Mouse (Mus musculus) lung, postnatal 4 days (tissue): ENCODE measurements around the gene Lrba.

Experiments used
- DNase-seq, 2 experiments: peaks; one replicate each; pipeline ENCODE4 v3.0.0; 2021

Gene Lrba

DNA sequence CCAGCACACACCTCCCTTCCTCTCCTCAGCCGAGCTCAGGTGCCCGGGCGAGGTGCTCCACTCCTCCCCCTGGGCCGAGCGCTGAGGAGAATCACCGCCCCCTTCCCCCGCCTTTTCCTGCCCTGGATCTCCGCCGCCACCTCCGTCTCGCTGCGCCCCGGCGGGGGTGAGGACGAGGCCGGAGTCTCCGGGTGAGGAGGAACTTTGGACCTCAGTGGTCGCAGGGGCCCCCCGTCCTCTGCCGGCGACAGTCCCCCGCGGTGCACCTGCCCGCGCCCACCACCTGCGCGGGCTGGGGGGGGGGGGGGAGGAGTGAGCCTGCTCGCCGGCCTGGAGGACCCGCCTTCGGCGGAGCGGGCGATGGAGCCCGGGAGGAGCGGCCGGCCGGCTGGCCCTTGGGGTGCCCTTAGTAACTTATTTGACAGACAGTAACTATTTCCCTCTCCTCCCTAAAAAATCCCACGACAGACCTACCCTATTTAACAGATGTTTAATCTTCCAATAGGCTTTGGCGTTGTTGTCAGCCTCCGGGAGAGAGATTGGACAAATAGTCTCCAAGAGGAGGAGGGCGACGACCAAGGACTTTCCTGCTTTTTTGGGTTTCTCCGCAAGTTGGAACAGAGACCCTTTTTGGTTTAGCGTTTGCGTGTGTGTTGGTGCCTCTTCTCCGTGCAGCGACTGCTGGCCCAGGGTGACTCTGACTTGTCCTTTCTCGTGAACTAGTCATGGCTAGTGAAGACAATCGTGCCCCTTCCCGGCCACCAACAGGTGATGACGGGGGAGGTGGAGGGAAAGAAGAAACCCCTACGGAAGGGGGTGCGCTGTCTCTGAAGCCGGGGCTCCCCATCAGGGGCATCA lies at the start of gene Lrba:
Gene Lrba, plus strand, starts transcription at position 117 of the 858 bp plus-strand sequence.
- DNase-seq: peak; percentile 83 to 85

DNA sequence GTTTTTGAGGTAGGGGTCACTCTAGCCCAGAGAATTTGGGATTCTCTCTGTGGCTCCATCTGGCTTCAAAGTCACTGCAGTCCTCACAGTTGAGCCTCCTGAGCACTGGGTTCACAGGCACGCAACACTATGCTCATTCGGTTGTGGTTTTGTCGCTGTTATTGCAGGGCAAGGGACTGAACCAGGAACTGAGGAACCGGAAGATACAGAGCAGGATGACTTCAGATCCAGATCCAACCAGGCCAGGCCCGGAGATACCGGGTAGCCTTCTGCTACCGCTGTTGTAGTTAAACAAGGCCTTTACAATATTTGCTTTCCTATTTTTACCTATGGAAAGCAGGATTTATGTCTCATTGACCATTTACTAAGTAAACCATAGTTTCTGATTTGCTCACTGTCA lies 44.8 kb upstream of the Lrba start:
- no peak for DNase-seq

GRCm38 (mm10) chr3:86181107-86181506 lies 43.4 kb upstream of the Lrba start:
- DNase-seq: no peak

- DNase-seq: no peak
These were observed 39.9 kb upstream of the Lrba start for GRCm38 (mm10) chr3:86184546-86184945.

DNA sequence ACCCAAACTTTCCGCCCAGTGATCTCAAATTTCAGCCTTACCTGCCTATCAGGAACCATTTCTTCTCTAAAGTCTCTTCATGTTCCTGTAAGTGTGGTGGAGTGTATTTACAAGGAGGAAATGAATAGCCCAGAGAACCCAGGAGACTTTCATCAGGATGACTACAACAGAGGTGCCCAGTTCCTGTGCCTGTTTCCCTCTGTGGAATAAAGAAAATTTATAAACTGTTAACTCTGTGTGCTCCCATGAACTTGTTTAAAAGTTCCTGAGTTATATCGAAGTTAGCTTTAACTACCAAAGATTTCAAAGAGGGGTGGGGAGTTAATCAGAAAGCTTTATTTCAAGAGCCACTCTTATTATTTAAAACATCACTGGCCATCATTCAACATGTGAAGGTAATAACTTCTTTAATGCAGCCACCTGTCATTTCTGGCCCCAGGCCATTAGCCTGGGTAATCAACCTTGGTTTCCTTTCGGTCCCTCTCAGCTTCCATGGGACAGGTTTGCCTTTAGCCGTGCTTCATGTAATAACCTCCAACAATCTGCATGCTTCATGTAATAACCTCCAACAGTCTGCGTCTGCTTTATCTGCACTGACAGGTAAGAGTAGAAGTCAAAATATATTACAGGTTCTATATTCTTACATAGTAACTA lies 36.6 kb upstream of the Lrba start:
- no peak for DNase-seq

- DNase-seq: no peak
These were observed 28.5 kb upstream of the Lrba start for GRCm38 (mm10) chr3:86195981-86196380.

DNA sequence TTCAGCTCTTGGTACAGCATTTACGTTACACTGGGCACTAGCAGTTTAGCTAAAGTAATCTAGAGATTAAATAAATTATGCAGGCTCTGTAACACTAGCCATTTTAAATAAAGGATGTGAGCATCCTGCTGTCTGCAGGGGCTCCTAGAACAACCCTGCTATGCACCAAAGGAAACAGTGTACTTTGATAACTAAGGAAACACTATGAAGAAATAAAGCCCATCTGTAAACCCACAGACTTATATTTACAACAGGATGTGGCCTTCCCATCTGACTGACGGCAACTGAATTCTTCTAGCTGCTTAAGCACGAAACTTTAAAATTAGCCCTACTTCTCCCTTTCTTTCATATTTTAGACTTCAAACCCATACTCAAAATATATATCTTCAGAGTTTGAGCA lies 28.0 kb upstream of the Lrba start:
- DNase-seq: no peak

- no peak for DNase-seq
These were observed 22.8 kb upstream of the Lrba start for GRCm38 (mm10) chr3:86201645-86202175.

- no peak for DNase-seq
These were observed 22.0 kb upstream of the Lrba start for GRCm38 (mm10) chr3:86202449-86202848.

DNA sequence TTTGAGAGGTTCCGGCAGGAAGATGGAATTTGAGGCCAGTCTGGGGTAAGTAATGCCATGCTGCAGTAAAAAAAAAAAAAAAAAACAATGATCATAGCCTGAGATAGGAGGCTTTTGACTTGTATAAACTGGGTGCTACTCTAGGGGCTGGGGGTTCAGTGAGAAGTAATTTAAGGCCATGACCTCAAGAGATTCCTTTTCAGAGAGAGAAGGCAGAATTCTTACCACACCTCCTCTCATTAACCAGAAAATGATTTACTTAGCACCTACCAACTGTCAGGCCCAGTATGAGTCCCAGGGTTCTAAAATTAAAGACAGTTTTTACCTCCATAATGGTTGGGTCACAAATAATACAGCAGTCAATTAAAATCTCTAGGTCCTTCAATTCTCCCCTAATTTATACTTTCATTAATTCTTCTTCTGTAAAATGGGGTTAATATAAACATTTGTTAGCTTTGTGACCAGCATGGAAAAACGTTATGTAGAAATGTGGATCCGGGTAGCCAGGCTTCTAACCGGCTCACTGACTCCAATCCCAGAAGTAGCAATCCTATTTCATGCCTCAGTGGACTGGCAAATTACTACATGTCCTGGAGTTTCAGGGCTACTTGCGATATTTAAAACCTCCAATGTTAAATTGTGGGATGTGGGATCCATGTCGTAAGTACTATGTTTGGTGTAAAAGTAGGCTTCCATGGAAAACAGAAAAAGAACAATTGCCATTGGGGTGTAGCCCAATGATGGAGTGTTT lies 19.7 kb upstream of the Lrba start:
- DNase-seq: no peak

- no peak for DNase-seq
These were observed 17.9 kb upstream of the Lrba start for GRCm38 (mm10) chr3:86206556-86206955.

GRCm38 (mm10) chr3:86210267-86210939 lies 14.1 kb upstream of the Lrba start:
- no peak for DNase-seq

DNA sequence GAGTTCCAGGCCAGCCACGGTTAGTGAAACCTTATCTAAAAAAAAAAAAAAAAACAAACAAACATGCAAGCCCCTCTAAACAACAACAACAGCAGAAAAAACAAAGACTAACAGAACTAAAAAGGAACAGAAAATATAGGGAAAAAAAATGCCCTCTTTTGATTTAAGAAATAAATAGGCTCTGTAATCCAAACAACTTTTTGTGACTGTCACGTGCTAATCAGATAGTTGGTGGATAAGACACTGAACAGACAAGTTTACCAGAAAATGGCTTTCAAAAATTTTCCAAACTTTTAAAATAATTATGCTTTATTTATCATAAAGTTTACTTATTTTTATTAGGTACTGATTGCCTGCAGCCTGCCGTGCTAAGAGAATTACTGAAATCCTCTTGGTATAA lies 13.5 kb upstream of the Lrba start:
- DNase-seq: no peak

DNA sequence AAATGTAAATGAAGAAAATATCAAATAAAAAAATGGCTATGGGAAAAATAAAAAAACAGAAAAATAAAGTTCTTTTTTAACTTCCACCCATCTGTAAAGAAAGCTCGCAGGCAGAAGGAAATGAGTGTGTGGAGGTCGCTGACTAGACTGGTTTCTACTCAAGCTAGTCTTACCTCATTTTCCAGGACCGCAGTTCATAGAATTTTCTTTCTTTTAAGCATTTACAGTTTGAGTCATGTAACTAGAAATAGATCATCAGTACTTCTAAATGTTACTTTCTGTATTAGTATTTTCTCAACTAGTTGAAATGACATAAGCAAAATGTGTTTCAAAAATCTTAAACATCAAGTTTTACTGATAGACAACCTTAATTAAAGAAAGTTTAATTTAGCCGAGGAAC lies 10.2 kb upstream of the Lrba start:
- DNase-seq: no peak

- peak; percentile 88 to 93 for DNase-seq
These were observed 706 bp upstream of the Lrba start for GRCm38 (mm10) chr3:86223634-86224313.

DNA sequence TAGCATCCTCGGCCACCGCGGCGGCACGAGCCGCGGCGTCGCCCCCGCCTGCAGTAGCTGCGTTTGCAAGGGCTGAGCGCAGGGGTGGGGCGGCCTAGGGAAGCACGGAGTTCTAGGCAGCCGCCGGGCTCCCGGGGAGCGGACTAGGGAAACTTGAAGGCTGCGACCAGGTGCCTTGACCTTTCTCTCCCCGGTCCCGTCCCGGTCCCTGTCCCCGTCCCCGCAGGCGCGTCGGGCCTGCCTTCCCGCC lies 241 bp upstream of the Lrba start:
- DNase-seq: no peak

DNA sequence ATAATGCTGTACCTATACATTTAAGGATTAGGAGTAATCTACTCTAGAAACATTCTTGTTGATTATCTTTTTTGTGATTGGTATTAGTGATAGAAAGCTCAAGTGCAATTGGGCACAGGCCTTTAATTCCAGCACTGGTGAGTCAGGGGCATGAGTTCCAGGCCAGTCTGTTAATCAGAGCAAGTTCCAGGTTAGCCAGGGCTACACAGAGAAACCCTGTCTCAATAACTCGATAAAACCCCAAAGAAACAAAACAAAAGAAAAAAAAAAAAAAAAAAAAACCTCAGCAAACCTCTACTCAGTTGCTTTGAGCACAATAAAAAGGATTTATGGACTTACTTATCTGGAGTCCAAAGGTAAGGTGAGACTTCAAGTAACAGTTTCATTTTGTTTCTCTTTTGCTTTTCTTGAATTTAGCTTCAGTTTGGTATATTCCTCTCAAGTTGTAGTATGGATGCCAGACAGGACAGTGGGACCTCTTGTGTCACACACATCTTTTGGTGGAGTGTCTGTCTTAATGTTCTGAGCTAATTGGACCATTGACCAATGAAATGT lies 7.1 kb downstream of the Lrba start:
- no peak for DNase-seq

DNA sequence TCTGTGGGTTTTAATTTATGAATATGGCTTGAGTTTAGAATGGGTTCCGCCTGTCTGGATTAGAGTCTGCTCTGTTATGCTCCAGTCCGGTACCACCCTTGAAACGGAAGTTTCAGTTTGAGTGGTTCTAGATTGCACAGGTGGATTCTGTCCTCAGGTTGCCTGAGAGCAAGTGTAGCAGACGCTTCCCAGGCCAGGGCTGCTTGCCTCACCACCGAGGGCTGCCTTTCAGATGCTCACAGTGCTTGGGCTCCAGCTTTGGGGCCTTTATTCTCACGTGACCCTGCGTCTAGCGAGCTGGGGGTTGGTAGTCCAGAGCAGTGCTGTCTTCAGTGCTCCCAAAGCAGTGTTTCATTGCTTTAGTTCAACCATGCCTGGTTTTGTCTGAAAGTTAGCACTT lies 22.7 kb downstream of the Lrba start:
- no peak for DNase-seq

DNA sequence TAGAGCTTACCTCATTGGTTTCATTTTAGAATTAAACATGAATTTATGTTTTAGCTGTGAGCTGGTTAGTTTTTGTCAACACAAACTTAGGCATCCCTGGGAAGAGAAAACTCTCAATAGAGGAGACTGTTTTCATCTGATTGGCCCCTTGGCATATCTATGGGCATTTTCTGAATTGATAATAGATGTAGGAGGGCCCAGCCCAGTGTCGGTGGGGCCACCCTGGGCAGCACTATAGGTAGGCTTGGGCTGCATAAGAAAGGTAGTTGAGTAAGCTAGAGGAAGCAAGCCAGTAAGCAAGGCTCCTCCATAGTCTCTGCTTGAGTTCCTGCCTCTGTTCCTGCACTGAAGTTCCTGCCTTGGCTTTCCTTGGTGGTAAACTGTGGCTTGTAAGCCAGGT lies 26.7 kb downstream of the Lrba start:
- DNase-seq: no peak

GRCm38 (mm10) chr3:86252588-86252987 lies 28.1 kb downstream of the Lrba start:
- DNase-seq: no peak

DNA sequence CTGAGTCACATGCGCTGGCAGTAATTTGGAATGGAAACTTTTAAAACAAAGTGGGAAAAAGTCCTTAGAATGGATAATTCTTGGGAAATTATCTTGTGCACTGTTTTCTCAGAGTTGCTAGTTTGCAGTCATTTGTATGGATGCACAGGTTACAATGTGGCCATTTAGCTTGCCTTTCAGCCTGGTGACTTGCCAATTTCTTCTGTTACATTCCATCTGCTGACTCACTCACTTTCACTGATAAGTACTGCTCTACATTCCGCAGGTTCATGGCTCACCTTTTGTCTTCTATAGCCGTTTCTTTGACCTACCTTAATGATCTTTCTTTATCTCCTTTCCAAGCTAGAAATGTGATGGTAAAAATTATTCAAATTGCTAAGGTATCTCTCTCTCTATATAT lies 28.6 kb downstream of the Lrba start:
- no peak for DNase-seq

DNA sequence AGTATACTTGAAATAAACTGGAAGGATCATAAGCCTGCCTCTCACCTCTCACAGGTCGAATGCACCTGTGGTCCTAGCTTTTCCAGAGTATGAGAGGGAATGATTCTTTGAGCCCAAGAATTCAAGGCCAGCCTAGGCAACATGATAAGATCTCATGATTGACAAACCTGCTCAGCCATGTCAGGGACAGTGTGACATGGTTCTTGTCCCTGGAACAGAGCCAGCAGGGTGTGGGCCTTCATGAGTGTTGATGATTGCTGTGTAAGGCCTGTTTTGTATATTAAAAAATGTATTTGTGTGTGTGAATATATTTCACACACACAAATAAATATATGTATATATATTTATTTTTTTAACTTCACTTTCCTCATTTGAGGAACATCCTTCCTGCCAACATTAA lies 29.3 kb downstream of the Lrba start:
- no peak for DNase-seq
